Mouse (Mus musculus): ENCODE data around the gene Ddx19a.
A peak's percentile ranks its signal among the peaks of the same experiment; 100 is the strongest.

DNA sequence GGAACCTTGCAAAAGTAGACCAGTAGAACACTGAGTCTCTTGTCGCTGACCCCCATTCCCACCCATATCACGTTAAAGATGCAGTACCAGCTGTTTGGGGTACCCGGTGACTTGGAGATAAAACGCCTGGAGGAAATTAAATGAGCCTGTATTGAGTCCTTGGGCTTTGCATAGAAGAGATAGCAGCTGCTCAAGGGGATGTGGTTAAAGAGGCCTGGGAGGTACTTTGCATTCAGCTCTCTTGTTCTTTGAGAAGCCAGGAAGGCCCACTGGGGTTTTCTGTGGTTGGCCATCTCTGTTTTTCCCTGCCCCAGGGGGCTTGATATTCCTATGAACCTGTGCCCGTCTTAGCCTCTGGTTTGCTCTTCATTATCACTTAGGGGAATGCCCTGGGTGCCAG, 68.5 kb downstream of the Ddx19a start:
- TF ChIP-seq CTCF (IDR thresholded peaks at IDR 0.05; ENCODE audit: low read depth, low read length) (no peak), GATA1 (IDR thresholded peaks at IDR 0.05; ENCODE audit: borderline replicate concordance, low read length) (no peak), TAL1 (conservative IDR thresholded peaks at IDR 0.05; ENCODE audit: low read depth, low read length) (peak; percentile 97), POLR2AphosphoS5 (IDR thresholded peaks at IDR 0.05; ENCODE audit: insufficient replicate concordance, low read depth, low read length) (no peak)

Measured in G1E (cell line).